18 mouse cellular contexts compared by ENCODE assay signal in the genomic region with DNA sequence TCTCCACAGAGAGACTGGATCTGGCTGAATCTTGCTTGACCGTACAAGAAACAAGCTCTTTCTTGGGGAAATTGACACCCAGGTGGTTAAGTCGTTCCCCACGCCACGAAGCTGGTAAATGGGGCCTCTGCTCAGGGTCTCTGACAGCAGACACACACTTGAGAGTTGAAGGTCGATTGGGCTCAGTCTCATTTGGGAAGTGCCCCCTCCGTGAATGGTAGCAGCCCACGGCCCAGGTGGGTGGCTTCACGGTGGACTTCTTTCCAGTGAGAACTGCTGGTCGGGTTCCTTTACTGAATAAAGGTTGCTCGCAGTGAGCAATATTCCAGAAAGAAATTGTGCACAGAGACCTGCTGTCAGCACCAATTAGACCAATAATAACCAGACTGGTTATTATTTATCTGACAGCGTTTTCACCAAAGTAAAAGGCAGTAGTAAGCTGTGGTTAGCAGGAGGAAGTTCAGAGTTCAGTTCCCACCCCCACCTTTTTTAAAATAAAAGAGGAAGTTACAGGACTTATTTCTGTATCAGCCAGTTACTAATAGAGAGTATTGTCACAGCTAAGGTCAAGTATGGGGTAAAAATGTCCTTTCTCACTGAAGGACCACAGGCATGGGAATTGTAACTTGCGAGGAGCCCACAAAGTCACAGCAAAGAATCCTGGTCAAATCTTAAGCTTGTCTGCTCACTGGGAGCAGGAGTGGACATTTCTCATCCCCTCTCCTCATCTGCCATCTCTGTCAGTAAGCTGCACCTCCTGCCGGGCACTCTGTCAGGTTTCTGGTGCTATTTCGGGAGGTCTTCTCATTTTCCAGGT. TPM values are rescaled to one million over a fixed set of nuclear protein-coding genes. Genes with fewer than 3 reads are reported as not detected.
DNase-seq lines count a peak whose midpoint lies in the region; ATAC-seq and TF ChIP-seq lines count a peak whose summit lies in the region.
"Had no signal": no experiment of that assay in that cellular context is flagged by ENCODE, and none has a peak within 500 bp of the region (broad histone marks: within the 10 kb centered on the region; RNA-seq: fewer than 3 reads in every experiment).

No protein-coding gene starts in this region.

- no peaks in the 10 kb centered on the region for H3K9me3 ChIP-seq in liver, embryonic 11.5 days (ENCODE audit: control insufficient read depth, low read length)
- H3K9me3 ChIP-seq in MEL (replicated peaks; ENCODE audit: insufficient read depth, low read length), result no peaks in the 10 kb centered on the region
- H3K9me3 ChIP-seq: embryonic facial prominence, embryonic 15.5 days; forebrain, embryonic 13.5 days; heart, embryonic 15.5 days; hindbrain, embryonic 13.5 days; midbrain, embryonic 10.5 days had no signal

- ATAC-seq in liver, embryonic 11.5 days (replicated peaks; ENCODE audit: low FRiP score), result no peak
- ATAC-seq: forebrain, embryonic 13.5 days; intestine, postnatal 0 days had no signal

- intact Hi-C loops in heart, postnatal 25 days (cut with DNase I), result no loop called here

- no peak for TF ChIP-seq POLR2A in liver, adult 2 months (IDR thresholded peaks at IDR 0.05; ENCODE audit: extremely low read depth, insufficient read depth, low read length)
- TF ChIP-seq POLR2A in MEL (IDR thresholded peaks at IDR 0.05; ENCODE audit: control insufficient read depth in 1 of 2, insufficient read depth in 1 of 2, low read depth in 1 of 2, low read length in 2 of 2, poor library complexity in 1 of 2), result no peak

- TF ChIP-seq CTCF in liver, adult 2 months (IDR thresholded peaks at IDR 0.05; ENCODE audit: low read depth, low read length), result no peak
- TF ChIP-seq CTCF in MEL (IDR thresholded peaks at IDR 0.05 in 2 of 3, conservative IDR thresholded peaks at IDR 0.05 in 1 of 3; ENCODE audit: control insufficient read depth in 1 of 3, insufficient read depth in 1 of 3, low read depth in 2 of 3, low read length in 3 of 3, poor library complexity in 1 of 3, severe bottlenecking in 1 of 3), result no peak

- no peak overlapping the region for H3K9ac ChIP-seq in liver, adult 2 months (ENCODE audit: low read depth, low read length)
- no peak overlapping the region for H3K9ac ChIP-seq in liver, embryonic 11.5 days (ENCODE audit: low read depth, low read length)
- H3K9ac ChIP-seq in MEL (ENCODE audit: control insufficient read depth, low read depth, low read length, poor library complexity, severe bottlenecking), result no peak overlapping the region
- H3K9ac ChIP-seq: embryonic facial prominence, embryonic 15.5 days; forebrain, embryonic 13.5 days; heart, embryonic 15.5 days; hindbrain, embryonic 13.5 days; lung, embryonic 14.5 days had no signal

- no peak overlapping the region for H3K27ac ChIP-seq in liver, adult 2 months (replicated peaks; ENCODE audit: insufficient read depth, low read depth, low read length)
- no peak overlapping the region for H3K27ac ChIP-seq in liver, embryonic 11.5 days (ENCODE audit: low read depth, low read length)
- H3K27ac ChIP-seq in MEL (ENCODE audit: control insufficient read depth, low read depth, low read length) (no peak overlapping the region), macrophage (peak overlapping the region; percentile 47)
- H3K27ac ChIP-seq: embryonic facial prominence, embryonic 15.5 days; forebrain, embryonic 13.5 days; heart, embryonic 15.5 days; hindbrain, embryonic 13.5 days; midbrain, embryonic 10.5 days had no signal

- no peaks in the 10 kb centered on the region for H3K79me2 ChIP-seq in liver, adult 2 months (ENCODE audit: control insufficient read depth, insufficient read depth, low read length)
- H3K79me2 ChIP-seq in MEL (ENCODE audit: control insufficient read depth, insufficient read depth, low read length, poor library complexity) (no peaks in the 10 kb centered on the region), macrophage (ENCODE audit: inconsistent target) (peaks cover 75% of the 10 kb centered on the region; the same call in 1 of the 2 replicates)

- DNase-seq in liver, adult 2 months (ENCODE audit: extremely low read depth, low read depth, low spot score), result peak; percentile 19
- no peak for DNase-seq in liver, embryonic 11.5 days (ENCODE audit: low spot score)
- DNase-seq in MEL (ENCODE audit: low read depth, low spot score), result peak; percentile 45
- DNase-seq in spleen, adult 12 weeks (ENCODE audit: low spot score), result peak; percentile 10
- no peak for DNase-seq in frontal cortex, adult 2 months (ENCODE audit: extremely low spot score in 1 of 2, low spot score in 1 of 2)
- no peak for DNase-seq in right cerebral cortex, adult 18-20 months
- no peak for DNase-seq in heart, postnatal 25 days (ENCODE audit: low spot score)
- DNase-seq: cerebellum, adult 11-12 months; kidney, postnatal 36 days; layer of hippocampus, postnatal 36 days; lung, embryonic 14.5 days had no signal

- H3K4me1 ChIP-seq in liver, adult 2 months (ENCODE audit: control insufficient read depth, insufficient read depth, low read length), result no peaks in the 10 kb centered on the region
- H3K4me1 ChIP-seq in liver, embryonic 11.5 days (replicated peaks; ENCODE audit: control insufficient read depth, insufficient read depth, low read length), result no peaks in the 10 kb centered on the region
- H3K4me1 ChIP-seq in MEL (ENCODE audit: control insufficient read depth in 1 of 2, insufficient read depth in 2 of 2, low read length in 2 of 2), result no peaks in the 10 kb centered on the region
- H3K4me1 ChIP-seq: embryonic facial prominence, embryonic 15.5 days; heart, embryonic 15.5 days had no signal

- no peak for TF ChIP-seq RAD21 in MEL (IDR thresholded peaks at IDR 0.05; ENCODE audit: low read depth, low read length)

- no peaks in the 10 kb centered on the region for H3K27me3 ChIP-seq in liver, adult 2 months (ENCODE audit: control insufficient read depth, insufficient read depth, low read length)
- no peaks in the 10 kb centered on the region for H3K27me3 ChIP-seq in liver, embryonic 11.5 days (replicated peaks; ENCODE audit: control insufficient read depth, insufficient read depth, low read length)
- no peaks in the 10 kb centered on the region for H3K27me3 ChIP-seq in MEL (ENCODE audit: control insufficient read depth in 1 of 2, insufficient read depth in 2 of 2, low read length in 2 of 2)
- H3K27me3 ChIP-seq: embryonic facial prominence, embryonic 15.5 days; forebrain, embryonic 13.5 days; heart, embryonic 15.5 days; hindbrain, embryonic 13.5 days had no signal

- no peak overlapping the region for H3K4me3 ChIP-seq in liver, adult 2 months (ENCODE audit: insufficient read depth, low read depth, low read length)
- no peak overlapping the region for H3K4me3 ChIP-seq in liver, embryonic 11.5 days (ENCODE audit: low read depth, low read length)
- H3K4me3 ChIP-seq in MEL (ENCODE audit: control insufficient read depth in 1 of 2, insufficient read depth in 1 of 2, low read depth in 2 of 2, low read length in 2 of 2) (no peak overlapping the region), macrophage (ENCODE audit: inconsistent target) (no peak overlapping the region)
- H3K4me3 ChIP-seq: embryonic facial prominence, embryonic 15.5 days; forebrain, embryonic 13.5 days; heart, embryonic 15.5 days; hindbrain, embryonic 13.5 days; midbrain, embryonic 10.5 days had no signal

- TF ChIP-seq EP300 in MEL (IDR thresholded peaks at IDR 0.05; ENCODE audit: low read depth in 1 of 2, low read length in 2 of 2), result no peak

- H3K4me2 ChIP-seq in liver, embryonic 11.5 days, result no peak overlapping the region
- H3K4me2 ChIP-seq: embryonic facial prominence, embryonic 15.5 days; forebrain, embryonic 13.5 days; heart, embryonic 15.5 days; hindbrain, embryonic 13.5 days; lung, embryonic 14.5 days had no signal

- WGBS in liver, adult 2 months, result 72% methylated on average over 14 of the region's 14 CpGs
- WGBS in liver, embryonic 11.5 days, result 41% methylated on average over 14 of the region's 14 CpGs
- 16% methylated on average over 14 of the region's 14 CpGs for WGBS in macrophage (ENCODE audit: missing documents)

- no peaks in the 10 kb centered on the region for H3K36me3 ChIP-seq in liver, adult 2 months (ENCODE audit: control insufficient read depth, insufficient read depth, low read length)
- H3K36me3 ChIP-seq in liver, embryonic 11.5 days (ENCODE audit: control insufficient read depth, insufficient read depth, low read length), result no peaks in the 10 kb centered on the region
- H3K36me3 ChIP-seq in MEL (ENCODE audit: control insufficient read depth in 1 of 2, insufficient read depth in 2 of 2, low read length in 2 of 2) (no peaks in the 10 kb centered on the region), macrophage (ENCODE audit: inconsistent target) (no peaks in the 10 kb centered on the region)
- H3K36me3 ChIP-seq: embryonic facial prominence, embryonic 15.5 days; heart, embryonic 15.5 days; hindbrain, embryonic 13.5 days; midbrain, embryonic 10.5 days had no signal

TF ChIP-seq in MEL, 35 proteins besides CTCF, POLR2A, EP300 and RAD21 (continues in another document):
- TF ChIP-seq TAL1 (IDR thresholded peaks at IDR 0.05; ENCODE audit: low read length), result no peak
- no peak for TF ChIP-seq USF2 (IDR thresholded peaks at IDR 0.05; ENCODE audit: borderline replicate concordance in 1 of 2, insufficient read depth in 1 of 2, low read depth in 1 of 2, low read length in 2 of 2)
- TF ChIP-seq NRF1 (IDR thresholded peaks at IDR 0.05; ENCODE audit: insufficient read depth, low read depth, low read length, poor library complexity, severe bottlenecking), result no peak
- TF ChIP-seq UBTF (IDR thresholded peaks at IDR 0.05; ENCODE audit: borderline replicate concordance, insufficient read depth, low read depth, low read length), result no peak
- TF ChIP-seq ETS1 (IDR thresholded peaks at IDR 0.05; ENCODE audit: low read depth, low read length), result no peak
- TF ChIP-seq BHLHE40 (IDR thresholded peaks at IDR 0.05; ENCODE audit: borderline replicate concordance, low read depth, low read length), result no peak
- no peak for TF ChIP-seq MYC (IDR thresholded peaks at IDR 0.05; ENCODE audit: low read depth, low read length)
- TF ChIP-seq MAFK (IDR thresholded peaks at IDR 0.05; ENCODE audit: borderline replicate concordance, low read depth, low read length), result no peak
- TF ChIP-seq ZNF384 (IDR thresholded peaks at IDR 0.05; ENCODE audit: low read depth, low read length), result no peak

RNA-seq across cellular contexts. Expression of a gene that starts 21.6 kb away (rescaled TPM):
- 3.7 and 5.6 TPM in 2 replicates for total RNA-seq in liver, adult 2 months (2014; rRNA removed)
- 1.5 and 2.5 TPM in 2 replicates for polyA plus RNA-seq in liver, adult 2 months (2012; rRNA removed)
- 3.7 and 4.4 TPM in 2 replicates for polyA plus RNA-seq in liver, embryonic 11.5 days (2014; fragmentation: Nextera tagmentation; extraction: Ambion mirVana)
- not detected in 2 replicates for total RNA-seq in MEL (2012; rRNA removed)
- polyA plus RNA-seq in MEL (2012; ENCODE audit: insufficient read depth in 1 of 2, insufficient read length in 2 of 2, low read depth in 1 of 2, low replicate concordance in 2 of 2, missing spikeins in 1 of 2) (not detected), macrophage (2018) (43.7 to 85.2 TPM (median 43.9 TPM) in 3 replicates)
- 100 to 1,000 TPM in 14 of 26 experiments, 10 to 100 TPM in 12; 25.3 to 168 (median 108) TPM for total RNA-seq in macrophage (2018; cell fraction: chromatin; rRNA removed)
- total RNA-seq in macrophage (2018; cell fraction: cytosol; rRNA removed), result 100 to 1,000 TPM in 12 of 26 experiments, 10 to 100 TPM in 14; 62.1 to 226 (median 92.5) TPM
- total RNA-seq in macrophage (2018; cell fraction: nucleus; rRNA removed), result 100 to 1,000 TPM in 16 of 26 experiments, 10 to 100 TPM in 10; 44.8 to 253 (median 106) TPM
- polyA plus RNA-seq in frontal cortex, adult 2 months (2012; rRNA removed), result 502 and 539 TPM in 2 replicates
- 1 to 10 TPM; 3.2 to 3.7 TPM for total RNA-seq in heart, postnatal 25 days (2021)

Comparison
In these comparisons a context has a peak if more than half of its experiments do, and no peak if none do; other contexts are left out.
1. DNase-seq: peak in liver, adult 2 months (single experiment), MEL (single experiment) and spleen, adult 12 weeks (single experiment); none in liver, embryonic 11.5 days (single experiment), frontal cortex, adult 2 months (0 of 2), right cerebral cortex, adult 18-20 months (single experiment) and heart, postnatal 25 days (single experiment).